Mouse (Mus musculus) spleen, adult 2 months (tissue): ENCODE data around the gene Itpripl1. TPM values are rescaled to one million over a fixed set of nuclear protein-coding genes. Genes with fewer than 3 reads are reported as not detected.
"Not testable (repeated sequence)": the region's sequence is repeated elsewhere in the genome, so short reads cannot be mapped to it uniquely, and the experiment has no call there.

Source experiments
- DNase-seq, 2 experiments: peaks; one replicate each; pipeline versions ENCODE4 v3.0.0 to v3.0.0-alpha.2; 2012 to 2021; ENCODE audit warnings: low spot score in 2 of 2, low read depth in 1 of 2
- H3K27ac ChIP-seq: fragments of 200-500 bp; 2 replicates; pipeline ENCODE4 v1.5.1; 2012; ENCODE audit warnings: low read length, inconsistent platforms; ENCODE audit not compliant: insufficient read depth
- H3K27me3 ChIP-seq: fragments of 200-500 bp; 2 replicates; pipeline ENCODE4 v1.6.1; 2012; ENCODE audit warnings: mild to moderate bottlenecking, moderate library complexity, low read length, inconsistent platforms; ENCODE audit not compliant: control insufficient read depth, insufficient read depth
- H3K36me3 ChIP-seq: fragments of 200-500 bp; 2 replicates; pipeline ENCODE4 v1.6.1; 2012; ENCODE audit warnings: mild to moderate bottlenecking, low read length, inconsistent platforms; ENCODE audit not compliant: control insufficient read depth, insufficient read depth
- H3K4me1 ChIP-seq: fragments of 200-500 bp; 2 replicates; pipeline ENCODE4 v1.6.1; 2011; ENCODE audit warnings: inconsistent platforms; ENCODE audit not compliant: control insufficient read depth, insufficient read depth, insufficient read length
- H3K4me3 ChIP-seq: fragments of 200-500 bp; 2 replicates; pipeline ENCODE4 v1.5.1; 2011; ENCODE audit warnings: mild to moderate bottlenecking, inconsistent platforms; ENCODE audit not compliant: insufficient read depth, insufficient read length; ENCODE audit errors: extremely low read depth
- CTCF ChIP-seq: fragments of 200-500 bp; IDR thresholded peaks from 2 replicates; pipeline ENCODE4 v1.5.1; 2011; ENCODE audit warnings: mild to moderate bottlenecking, inconsistent platforms; ENCODE audit not compliant: insufficient read depth, insufficient read length, insufficient replicate concordance; ENCODE audit errors: extremely low read depth
- POLR2A ChIP-seq: fragments of 200-500 bp; IDR thresholded peaks from 2 replicates; pipeline ENCODE4 v1.6.1; 2011; ENCODE audit warnings: low read depth, low read length, inconsistent platforms
- WGBS: fragments of 180-500 bp; shearing (Covaris S2); methylation state at CpG from one replicate; pipeline ENCODE4 v1.1.7; 2018; 5-methylcytosine and 5-hydroxymethylcytosine counted together
- polyA plus RNA-seq: library from polyadenylated mRNA; depleted of rRNA; stranded (reverse); fragments of >200 nt; gene quantifications from 2 replicates; pipeline ENCODE4 v1.2.3, GENCODE M21; 2012; rRNA removed

Gene Itpripl1
- 12.3 and 13.6 TPM in 2 replicates for polyA plus RNA-seq

DNA sequence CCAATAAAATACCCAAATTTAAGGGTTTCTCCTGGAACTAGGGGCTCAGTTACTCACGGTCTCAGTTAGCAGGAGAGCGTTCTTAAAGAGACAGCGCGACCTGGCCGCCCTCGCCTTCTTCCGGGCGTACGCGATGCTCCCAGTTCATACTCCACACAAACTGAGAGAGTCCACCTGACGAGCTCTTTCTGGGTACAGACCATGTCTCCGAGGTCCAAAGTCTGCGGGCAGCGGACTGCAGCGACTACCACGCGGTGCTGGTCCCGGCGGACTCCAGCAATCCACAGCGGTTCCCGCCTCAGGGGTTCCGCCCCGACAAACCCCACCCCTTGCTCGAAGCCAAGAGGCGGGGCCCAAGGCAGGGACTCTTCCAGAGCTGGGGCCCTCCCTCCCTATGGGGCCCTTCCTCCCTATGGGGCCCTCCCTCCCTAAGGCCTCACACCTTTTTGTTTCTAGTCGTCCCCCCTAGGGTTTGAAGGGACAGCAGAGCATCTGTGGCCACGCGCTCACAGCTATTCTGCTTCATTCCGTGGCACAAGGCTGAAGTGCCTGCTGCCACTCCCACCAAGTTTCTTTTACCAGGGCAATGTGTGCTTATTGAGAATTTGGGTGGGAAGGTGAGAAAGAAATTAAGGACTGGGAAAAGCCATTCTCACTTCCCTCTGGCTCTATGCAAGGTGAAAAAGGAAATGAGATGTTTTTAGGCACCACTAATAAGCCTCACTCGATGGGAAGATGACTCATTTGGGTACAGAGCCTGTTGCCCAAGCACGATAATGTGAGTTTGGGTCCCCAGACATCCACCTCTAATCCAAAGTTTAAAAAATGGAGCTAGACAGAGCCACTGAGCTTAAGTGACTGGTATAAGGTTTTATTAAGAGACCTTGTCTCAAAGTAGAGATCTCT lies at the start of gene Itpripl1:
TSS of gene Itpripl1 (minus strand) at position 285 of the 906 bp plus-strand sequence.
- Histone ChIP-seq H3K27ac (peak within 1 kb of the TSS; percentile 63), H3K27me3 (no peaks in the 10 kb centered on the region), H3K4me3 (peak within 1 kb of the TSS; percentile 85), H3K4me1 (peaks cover 4% of the 10 kb centered on the region; the same call in 1 of the 2 replicates), H3K36me3 (peaks cover 4% of the 10 kb centered on the region; the same call in 1 of the 2 replicates)
- TF ChIP-seq POLR2A = no peak; the same call in 1 of the 2 replicates
- no peak for TF ChIP-seq CTCF
- WGBS = 4% methylated on average over 31 of the region's 31 CpGs
- peak in 1 of 2 experiments; percentile 72 for DNase-seq

DNA sequence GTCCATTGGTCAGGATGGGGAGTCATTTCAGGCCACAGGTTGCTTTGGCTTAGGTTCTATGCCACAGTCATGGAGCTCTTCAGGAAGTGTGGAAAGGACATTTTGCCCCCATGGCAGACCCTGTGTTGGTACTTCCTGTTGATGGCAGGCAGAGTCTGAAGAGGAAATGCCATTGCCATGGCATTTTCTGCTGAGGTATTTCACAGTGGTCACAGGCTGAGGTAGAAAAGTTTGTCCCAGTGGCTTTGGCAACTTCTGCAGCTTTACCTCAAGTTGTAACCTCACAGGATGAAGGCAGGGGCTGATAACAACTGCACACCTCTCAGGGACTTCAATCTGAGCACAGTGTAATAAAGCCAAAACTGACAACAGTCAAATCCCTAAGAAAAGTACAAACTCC lies 46.3 kb upstream of the Itpripl1 start:
- no peak overlapping the region for H3K27ac ChIP-seq
- H3K27me3 ChIP-seq = no peaks in the 10 kb centered on the region
- no peak for DNase-seq
- no peaks in the 10 kb centered on the region for H3K4me1 ChIP-seq
- no peak overlapping the region for H3K4me3 ChIP-seq
- TF ChIP-seq POLR2A (no peak), CTCF (no peak)
- no peaks in the 10 kb centered on the region for H3K36me3 ChIP-seq

DNA sequence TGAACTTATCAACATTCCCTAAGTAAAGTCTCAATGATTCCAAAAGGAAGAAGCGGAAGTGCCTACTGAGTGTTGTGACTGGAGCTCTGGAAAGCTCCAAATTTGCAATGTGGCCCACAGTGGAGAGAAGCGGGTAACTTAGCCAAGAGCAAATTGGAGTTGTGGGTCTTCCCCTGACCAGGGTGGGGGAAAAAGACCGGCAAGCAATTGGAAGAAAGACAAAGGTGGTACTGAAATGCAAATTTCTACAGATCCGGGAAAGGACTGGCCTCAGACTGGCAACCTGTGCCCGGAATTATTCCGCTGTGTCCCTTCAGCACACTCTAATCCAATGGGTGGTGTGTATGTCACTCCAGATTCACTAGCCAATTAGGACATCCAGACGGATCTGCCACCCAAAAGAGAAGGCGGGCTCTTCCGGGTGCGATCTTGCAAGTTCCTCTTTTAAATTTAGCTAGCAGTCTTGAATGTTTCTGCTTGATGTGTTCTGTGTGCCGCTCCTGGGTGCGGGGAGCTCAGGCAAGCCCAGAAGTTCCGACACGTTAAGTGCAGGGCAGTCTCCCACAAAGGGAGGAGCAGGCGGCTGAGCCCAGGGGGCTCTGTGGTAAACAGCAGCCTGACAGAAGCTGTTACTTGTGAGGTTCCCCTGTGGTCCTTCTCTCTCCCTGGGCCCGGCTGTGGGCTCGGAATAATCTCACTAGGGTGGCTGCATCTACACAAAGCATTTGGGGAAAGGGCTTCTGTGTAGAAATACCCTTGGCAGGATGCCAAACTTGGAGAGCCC lies 39.5 kb upstream of the Itpripl1 start:
- H3K36me3 ChIP-seq = no peaks in the 10 kb centered on the region
- no peaks in the 10 kb centered on the region for H3K4me1 ChIP-seq
- peak; percentile 76 to 87 for DNase-seq
- WGBS = 3% methylated on average over 17 of the region's 17 CpGs
- peak overlapping the region; percentile 95 for H3K27ac ChIP-seq
- H3K27me3 ChIP-seq = no peaks in the 10 kb centered on the region
- no peak for TF ChIP-seq CTCF
- peak; percentile 32; the same call in 1 of the 2 replicates for TF ChIP-seq POLR2A
- peak overlapping the region; percentile 71 for H3K4me3 ChIP-seq

DNA sequence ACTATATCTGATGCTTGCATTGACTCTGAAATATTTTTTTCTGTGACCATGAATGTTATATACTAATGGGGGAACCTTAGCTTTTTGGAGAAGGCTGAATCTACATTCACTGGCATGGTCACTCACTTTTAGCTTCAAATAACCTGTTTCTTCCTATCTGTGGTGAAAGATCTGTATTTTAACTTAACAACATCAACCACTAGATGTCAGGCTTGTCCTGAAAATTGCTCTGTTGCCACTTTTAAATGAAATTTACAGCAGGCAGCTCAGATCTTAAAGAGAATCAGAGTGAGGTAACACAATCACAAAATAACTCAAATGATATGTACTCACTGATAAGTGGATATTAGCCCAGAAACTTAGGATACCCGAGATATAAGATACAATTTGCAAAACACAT lies 23.0 kb upstream of the Itpripl1 start:
- H3K27ac ChIP-seq, H3K4me1 ChIP-seq, H3K27me3 ChIP-seq, H3K4me3 ChIP-seq, H3K36me3 ChIP-seq: not testable (repeated sequence)
- 26% methylated on average over 1 of the region's 1 CpGs for WGBS
- DNase-seq = peak; percentile 8 to 17

DNA sequence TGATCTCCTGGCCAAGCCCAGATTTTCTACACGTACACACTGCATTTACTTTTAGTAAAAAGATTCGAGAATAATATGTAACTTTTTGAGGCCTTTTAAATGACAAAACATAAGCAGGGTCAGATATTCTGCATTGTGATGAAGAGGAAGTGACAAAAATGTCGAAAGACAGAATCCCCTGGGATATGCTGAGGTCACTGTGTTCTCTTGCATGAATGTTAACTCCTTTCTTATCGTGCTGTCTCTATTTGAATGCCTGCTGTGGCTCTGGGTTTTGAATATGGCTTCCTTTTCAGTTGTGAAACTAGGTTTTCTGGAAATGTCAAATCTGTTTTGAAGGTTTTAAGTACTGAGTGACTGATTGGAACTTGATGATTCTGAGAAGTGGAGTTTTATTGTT lies 22.4 kb upstream of the Itpripl1 start:
- TF ChIP-seq POLR2A (no peak), CTCF (no peak)
- H3K36me3 ChIP-seq = no peaks in the 10 kb centered on the region
- H3K27ac ChIP-seq = no peak overlapping the region
- no peaks in the 10 kb centered on the region for H3K4me1 ChIP-seq
- no peak overlapping the region for H3K4me3 ChIP-seq
- WGBS = 48% methylated on average over 4 of the region's 4 CpGs
- no peak for DNase-seq
- no peaks in the 10 kb centered on the region for H3K27me3 ChIP-seq

DNA sequence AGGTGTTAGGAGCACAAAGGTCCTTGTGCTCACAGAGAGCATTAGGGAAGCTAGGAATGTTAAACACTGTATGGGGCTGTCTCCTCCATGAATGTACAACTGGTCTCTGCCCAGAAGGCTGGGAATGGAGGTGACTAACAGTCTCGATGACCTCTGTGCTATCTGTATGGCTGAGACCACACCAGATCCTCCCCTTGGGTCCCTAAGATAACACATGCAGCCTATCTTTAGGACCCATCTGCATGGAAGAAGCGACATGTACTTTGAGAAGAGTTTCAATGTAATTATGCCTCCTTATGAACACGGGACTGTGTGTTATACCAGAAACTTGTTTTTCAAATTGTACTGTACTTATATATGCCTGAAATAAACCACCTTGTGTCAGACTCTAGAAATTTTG lies 2.5 kb upstream of the Itpripl1 start:
- H3K27ac ChIP-seq = no peak overlapping the region
- 80% methylated on average over 3 of the region's 3 CpGs for WGBS

More for the DNA sequence above, 2.5 kb upstream of the Itpripl1 start:
- H3K4me3 ChIP-seq = no peak overlapping the region
- no peak for DNase-seq
- TF ChIP-seq CTCF (no peak), POLR2A (no peak)
- peaks cover 4% of the 10 kb centered on the region; the same call in 1 of the 2 replicates for H3K4me1 ChIP-seq
- peaks cover 2% of the 10 kb centered on the region; the same call in 1 of the 2 replicates for H3K36me3 ChIP-seq
- no peaks in the 10 kb centered on the region for H3K27me3 ChIP-seq
